Mouse (Mus musculus): ENCODE data around the gene Gpr142.
A peak's percentile ranks its signal among the peaks of the same experiment; 100 is the strongest.

Gene Gpr142

GRCm38 (mm10) chr11:114844464-114845220 is 45.9 kb downstream of the Gpr142 start:
- DNase-seq (ENCODE audit: low spot score in 2 of 2) = no peak

GRCm38 (mm10) chr11:114846336-114846735 is 47.6 kb downstream of the Gpr142 start:
- no peak for DNase-seq (ENCODE audit: low spot score in 2 of 2)

GRCm38 (mm10) chr11:114847008-114847407 is 48.3 kb downstream of the Gpr142 start:
- no peak for DNase-seq (ENCODE audit: low spot score in 2 of 2)

- no peak for DNase-seq (ENCODE audit: low spot score in 2 of 2)
Measured at GRCm38 (mm10) chr11:114849572-114849971, 50.8 kb downstream of the Gpr142 start.

- DNase-seq (ENCODE audit: low spot score in 2 of 2) = no peak
Measured at GRCm38 (mm10) chr11:114850066-114850451, 51.3 kb downstream of the Gpr142 start.

GRCm38 (mm10) chr11:114850452-114851268 is 51.9 kb downstream of the Gpr142 start, which contains the start of gene Gprc5c:
TSS of gene Gprc5c (plus strand) at chr11:114851152.
- peak in 1 of 2 experiments; percentile 9 for DNase-seq (ENCODE audit: low spot score in 2 of 2)

GRCm38 (mm10) chr11:114851269-114851607 is 52.5 kb downstream of the Gpr142 start:
- peak; percentile 6 to 14 for DNase-seq (ENCODE audit: low spot score in 2 of 2)

GRCm38 (mm10) chr11:114851608-114852310 is 53.0 kb downstream of the Gpr142 start:
- DNase-seq (ENCODE audit: low spot score in 2 of 2) = peak; percentile 32 to 48

GRCm38 (mm10) chr11:114852311-114853173 is 53.8 kb downstream of the Gpr142 start:
- peak; percentile 6 to 8 for DNase-seq (ENCODE audit: low spot score in 2 of 2)

- DNase-seq (ENCODE audit: low spot score in 2 of 2) = no peak
Measured at GRCm38 (mm10) chr11:114853174-114853838, 54.6 kb downstream of the Gpr142 start.

- no peak for DNase-seq (ENCODE audit: low spot score in 2 of 2)
Measured at GRCm38 (mm10) chr11:114854581-114854980, 55.9 kb downstream of the Gpr142 start.

GRCm38 (mm10) chr11:114856125-114856524 is 57.4 kb downstream of the Gpr142 start:
- no peak for DNase-seq (ENCODE audit: low spot score in 2 of 2)

Data from right cerebral cortex, adult 2 months (tissue).